Mouse (Mus musculus) embryonic facial prominence, embryonic 14.5 days (tissue): ENCODE results near the gene Cggbp1. TPM values are rescaled to one million over a fixed set of nuclear protein-coding genes. Genes with fewer than 3 reads are reported as not detected.
"Not testable (repeated sequence)": the region's sequence is repeated elsewhere in the genome, so short reads cannot be mapped to it uniquely, and the experiment has no call there.

Experiments
- ATAC-seq: fragments of 200-750 bp; cut with Nextera tagmentation; 2 replicates; pipeline ENCODE4 v1.8.0; 2017; ENCODE audit warnings: low read depth, moderate number of reproducible peaks, moderate TSS enrichment
- DNase-seq: peaks from one replicate; pipeline ENCODE4 v3.0.0-alpha.2; 2015; ENCODE audit warnings: low spot score
- H3K27ac ChIP-seq: fragments of 300-500 bp; sonication (generic); replicated peaks from 2 replicates; pipeline ENCODE4 v1.5.1; 2014; ENCODE audit warnings: low read depth, mild to moderate bottlenecking, low read length, moderate library complexity
- H3K27me3 ChIP-seq: fragments of 300-500 bp; sonication (generic); replicated peaks from 2 replicates; pipeline ENCODE4 v1.6.1; 2014; ENCODE audit warnings: low read length; ENCODE audit not compliant: control insufficient read depth, insufficient read depth
- H3K36me3 ChIP-seq: fragments of 300-500 bp; sonication (generic); 2 replicates; pipeline ENCODE4 v1.6.1; 2014; ENCODE audit warnings: low read length, mixed read lengths; ENCODE audit not compliant: control insufficient read depth, insufficient read depth
- H3K4me1 ChIP-seq: fragments of 300-500 bp; sonication (generic); 2 replicates; pipeline ENCODE4 v1.6.1; 2014; ENCODE audit warnings: antibody characterized with exemption, low read length; ENCODE audit not compliant: control insufficient read depth, insufficient read depth
- H3K4me2 ChIP-seq: fragments of 300-500 bp; sonication (generic); 2 replicates; pipeline ENCODE4 v1.6.1; 2014; ENCODE audit warnings: low read depth, mild to moderate bottlenecking, low read length, moderate library complexity, mixed read lengths
- H3K4me3 ChIP-seq: fragments of 300-500 bp; sonication (generic); 2 replicates; pipeline ENCODE4 v1.5.1; 2014; ENCODE audit warnings: low read depth, mild to moderate bottlenecking, low read length
- H3K9ac ChIP-seq: fragments of 300-500 bp; sonication (generic); 2 replicates; pipeline ENCODE4 v1.6.1; 2014; ENCODE audit warnings: low read depth, mild to moderate bottlenecking, low read length, moderate library complexity, mixed read lengths
- H3K9me3 ChIP-seq: fragments of 300-500 bp; sonication (generic); 2 replicates; pipeline ENCODE4 v1.6.1; 2016; ENCODE audit warnings: low read length; ENCODE audit not compliant: control insufficient read depth
- WGBS: fragments of 180-500 bp; shearing (Covaris S2); extraction: QIAGEN DNeasy Blood & Tissue Kit; methylation state at CpG from one replicate; pipeline ENCODE4 v1.1.7; 2014; 5-methylcytosine and 5-hydroxymethylcytosine counted together
- polyA plus RNA-seq: library from polyadenylated mRNA; unstranded; fragments of >200 nt; fragmentation: Nextera tagmentation; extraction: Ambion mirVana; gene quantifications from 2 replicates; pipeline ENCODE4 v1.2.1, GENCODE M21; 2014

The Cggbp1 gene
- polyA plus RNA-seq, 1 experiment from 2014 or later = 94.2 TPM

GRCm38 (mm10) chr16:64865841-64866240, 14.0 kb downstream of the Cggbp1 start:
- 91% methylated on average over 8 of the region's 8 CpGs for WGBS
- ATAC-seq, H3K27me3 ChIP-seq, DNase-seq, H3K4me3 ChIP-seq, H3K9me3 ChIP-seq, H3K36me3 ChIP-seq, H3K9ac ChIP-seq, H3K4me2 ChIP-seq, H3K27ac ChIP-seq, H3K4me1 ChIP-seq: not testable (repeated sequence)

DNA sequence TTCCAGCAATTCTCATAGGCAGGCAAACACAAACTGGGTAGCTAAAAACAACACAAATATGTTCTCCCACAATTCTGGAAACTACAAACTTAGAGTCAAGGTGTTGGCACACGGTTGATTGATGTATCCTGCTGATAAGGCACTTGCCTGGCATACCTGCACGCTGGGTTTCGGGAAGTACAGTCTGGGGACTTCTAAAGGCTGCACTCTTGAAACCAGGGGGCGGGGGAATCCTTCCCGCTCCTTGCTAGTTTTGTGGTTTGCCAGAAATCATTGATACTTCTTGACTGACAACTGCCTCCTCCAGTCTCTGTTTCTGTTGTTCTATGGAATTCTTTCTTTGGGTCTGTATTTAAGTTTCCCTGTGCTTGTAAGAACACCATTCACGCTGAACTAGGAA, 16.8 kb downstream of the Cggbp1 start:
- Histone ChIP-seq H3K4me2 (no peak overlapping the region), H3K4me3 (no peak overlapping the region), H3K4me1 (no peaks in the 10 kb centered on the region), H3K9me3 (no peaks in the 10 kb centered on the region), H3K27me3 (no peaks in the 10 kb centered on the region), H3K27ac (no peak overlapping the region), H3K36me3 (no peaks in the 10 kb centered on the region), H3K9ac (no peak overlapping the region)
- ATAC-seq = no peak
- no peak for DNase-seq
- 61% methylated on average over 6 of the region's 6 CpGs for WGBS

- H3K4me1 ChIP-seq = no peaks in the 10 kb centered on the region
- H3K4me2 ChIP-seq = no peak overlapping the region
- ATAC-seq = no peak
- H3K27ac ChIP-seq = no peak overlapping the region
- H3K9me3 ChIP-seq = no peaks in the 10 kb centered on the region
- H3K36me3 ChIP-seq = no peaks in the 10 kb centered on the region
- H3K4me3 ChIP-seq = no peak overlapping the region
- no peaks in the 10 kb centered on the region for H3K27me3 ChIP-seq
- 68% methylated on average over 2 of the region's 2 CpGs for WGBS
- DNase-seq = no peak
- no peak overlapping the region for H3K9ac ChIP-seq
Observed at GRCm38 (mm10) chr16:64869621-64870020, 17.8 kb downstream of the Cggbp1 start.

DNA sequence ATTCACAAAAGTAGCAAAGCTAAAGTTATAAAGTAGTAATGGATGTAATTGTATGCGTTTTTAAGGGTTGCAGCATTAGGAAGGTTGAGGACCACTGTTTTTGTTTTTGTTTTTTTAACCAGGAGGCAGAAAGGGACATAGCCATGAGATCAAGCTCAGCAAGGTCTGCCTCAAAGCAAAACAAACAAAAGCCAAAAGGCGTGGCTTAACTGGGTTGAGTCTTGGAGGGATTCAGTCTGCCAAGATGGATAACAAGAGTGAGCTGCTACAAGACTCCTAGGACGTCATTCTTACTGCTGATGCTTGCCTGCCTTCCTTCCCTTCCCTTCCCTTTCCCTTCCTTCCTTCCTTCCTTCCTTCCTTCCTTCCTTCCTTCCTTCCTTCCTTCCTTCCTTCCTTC, 20.5 kb downstream of the Cggbp1 start:
- DNase-seq (peak; percentile 30), ATAC-seq (no peak)
- Histone ChIP-seq H3K27ac (no peak overlapping the region), H3K4me1 (no peaks in the 10 kb centered on the region), H3K4me3 (no peak overlapping the region), H3K27me3 (no peaks in the 10 kb centered on the region), H3K4me2 (no peak overlapping the region), H3K36me3 (no peaks in the 10 kb centered on the region), H3K9ac (no peak overlapping the region), H3K9me3 (no peaks in the 10 kb centered on the region)
- 38% methylated on average over 3 of the region's 3 CpGs for WGBS

- 9% methylated on average over 7 of the region's 7 CpGs for WGBS
- ATAC-seq (no peak), DNase-seq (peak; percentile 26)
- no peaks in the 10 kb centered on the region for H3K36me3 ChIP-seq
- H3K9ac ChIP-seq = no peak overlapping the region
- no peaks in the 10 kb centered on the region for H3K9me3 ChIP-seq
- no peaks in the 10 kb centered on the region for H3K27me3 ChIP-seq
- peak overlapping the region; percentile 63 for H3K4me2 ChIP-seq
- H3K27ac ChIP-seq = no peak overlapping the region
- H3K4me1 ChIP-seq = no peaks in the 10 kb centered on the region
- peak overlapping the region; percentile 61 for H3K4me3 ChIP-seq
Observed at GRCm38 (mm10) chr16:64872841-64873240, 21.0 kb downstream of the Cggbp1 start.

DNA sequence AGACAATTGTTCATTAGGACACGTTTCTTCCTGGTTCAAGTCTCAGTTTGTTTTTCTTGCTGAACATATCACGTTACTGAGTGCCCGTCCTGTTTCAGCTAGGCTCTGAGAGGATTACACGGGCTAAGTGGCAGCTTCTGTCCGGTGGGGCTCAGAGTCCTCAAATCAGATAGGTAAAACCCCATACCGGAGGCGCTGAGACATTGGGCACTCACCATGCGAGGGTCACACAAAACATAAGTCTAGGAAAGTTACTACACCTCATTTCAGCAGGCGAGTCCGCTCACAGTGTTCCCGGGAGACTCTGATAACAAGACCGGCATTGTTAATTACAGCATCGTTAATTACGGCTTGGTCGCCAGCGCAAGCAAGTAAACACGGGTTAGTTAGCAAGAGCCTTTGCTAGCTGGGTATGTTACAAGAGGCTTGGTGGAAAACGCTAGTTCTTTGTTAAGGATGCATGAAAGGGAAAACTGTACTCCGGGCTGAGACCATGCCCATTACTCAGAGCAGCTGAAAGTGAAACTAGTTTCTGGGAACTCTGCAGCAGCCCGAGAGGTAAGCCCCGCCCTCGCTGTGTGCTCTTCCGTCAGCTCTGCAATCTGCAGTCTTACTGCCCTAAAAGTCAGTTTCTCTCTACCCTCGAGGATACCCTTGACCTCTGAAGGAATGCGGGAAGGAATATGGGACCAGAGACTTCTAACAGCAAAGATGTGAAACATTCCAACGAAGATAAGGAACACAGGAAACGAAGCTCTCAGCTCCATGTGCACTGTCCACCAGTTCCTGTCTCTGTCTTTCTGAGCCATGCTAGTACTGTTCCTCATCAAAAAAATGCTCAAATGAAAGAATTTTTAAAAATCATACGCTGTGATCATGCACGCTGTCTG, 21.9 kb downstream of the Cggbp1 start:
- Histone ChIP-seq H3K36me3 (no peaks in the 10 kb centered on the region), H3K27me3 (no peaks in the 10 kb centered on the region), H3K4me3 (peak overlapping the region; percentile 61), H3K9me3 (no peaks in the 10 kb centered on the region), H3K27ac (peak overlapping the region; percentile 87), H3K9ac (peak overlapping the region; percentile 83), H3K4me1 (no peaks in the 10 kb centered on the region), H3K4me2 (peak overlapping the region; percentile 63)
- peak; percentile 93 for DNase-seq
- WGBS = 2% methylated on average over 29 of the region's 29 CpGs
- peak; percentile 96 for ATAC-seq

- no peaks in the 10 kb centered on the region for H3K27me3 ChIP-seq
- no peaks in the 10 kb centered on the region for H3K9me3 ChIP-seq
- H3K4me1 ChIP-seq = no peaks in the 10 kb centered on the region
- H3K4me2 ChIP-seq = no peak overlapping the region
- H3K9ac ChIP-seq = no peak overlapping the region
- ATAC-seq (no peak), DNase-seq (no peak)
- H3K36me3 ChIP-seq = no peaks in the 10 kb centered on the region
- H3K4me3 ChIP-seq = no peak overlapping the region
- WGBS = 95% methylated on average over 10 of the region's 10 CpGs
- H3K27ac ChIP-seq = no peak overlapping the region
Observed at GRCm38 (mm10) chr16:64875384-64875783, 23.6 kb downstream of the Cggbp1 start.

- H3K4me1 ChIP-seq = no peaks in the 10 kb centered on the region
- WGBS = 93% methylated on average over 1 of the region's 1 CpGs
- H3K27ac ChIP-seq = no peak overlapping the region
- no peaks in the 10 kb centered on the region for H3K9me3 ChIP-seq
- no peak overlapping the region for H3K4me3 ChIP-seq
- H3K4me2 ChIP-seq = no peak overlapping the region
- H3K27me3 ChIP-seq = no peaks in the 10 kb centered on the region
- no peaks in the 10 kb centered on the region for H3K36me3 ChIP-seq
- no peak for DNase-seq
- no peak for ATAC-seq
- H3K9ac ChIP-seq = no peak overlapping the region
Observed at GRCm38 (mm10) chr16:64875822-64876221, 24.0 kb downstream of the Cggbp1 start.
